Mouse (Mus musculus): ENCODE results near the gene Ndufa9. TPM values are rescaled to one million over a fixed set of nuclear protein-coding genes. Genes with fewer than 3 reads are reported as not detected.

The Ndufa9 gene
- polyA plus RNA-seq, 1 experiment from 2014 or later, result 298 TPM

DNA sequence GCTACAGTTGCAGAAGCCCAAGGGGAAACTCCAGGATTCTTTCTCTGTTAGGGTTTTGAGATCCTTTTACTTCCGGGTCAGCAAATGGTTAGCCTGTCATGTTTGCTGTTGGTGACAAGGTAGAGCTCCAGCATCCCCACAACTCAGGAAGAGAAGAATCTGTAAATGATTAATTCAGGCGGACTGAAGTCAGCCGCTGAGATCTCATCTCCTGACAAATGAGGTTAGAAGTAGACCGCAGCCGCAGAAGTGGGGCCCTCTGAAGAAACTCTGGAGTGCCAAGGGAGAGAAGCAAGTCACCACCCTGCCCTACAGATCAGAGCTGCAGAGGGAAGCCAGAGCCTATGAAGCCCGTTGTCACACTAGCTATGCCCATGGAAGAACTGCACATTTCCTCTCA, 71.0 kb downstream of the Ndufa9 start:
- 64% methylated on average over 6 of the region's 6 CpGs for WGBS
- no peaks in the 10 kb centered on the region for H3K36me3 ChIP-seq (ENCODE audit: insufficient read depth, low read length)
- DNase-seq (ENCODE audit: low spot score) (no peak), ATAC-seq (replicated peaks; ENCODE audit: low FRiP score, low read depth) (no peak)
- H3K9ac ChIP-seq (ENCODE audit: low read depth, low read length), result no peak overlapping the region
- H3K9me3 ChIP-seq (replicated peaks; ENCODE audit: low read length), result no peaks in the 10 kb centered on the region
- H3K27me3 ChIP-seq (ENCODE audit: insufficient read depth, low read length), result no peaks in the 10 kb centered on the region
- no peak overlapping the region for H3K4me2 ChIP-seq (ENCODE audit: low read length)
- no peak overlapping the region for H3K27ac ChIP-seq
- H3K4me1 ChIP-seq (replicated peaks; ENCODE audit: insufficient read depth, low read length), result no peaks in the 10 kb centered on the region
- no peak overlapping the region for H3K4me3 ChIP-seq (replicated peaks; ENCODE audit: low read depth, low read length)
- no peak for TF ChIP-seq CTCF (IDR thresholded peaks at IDR 0.05; ENCODE audit: low read depth)

DNA sequence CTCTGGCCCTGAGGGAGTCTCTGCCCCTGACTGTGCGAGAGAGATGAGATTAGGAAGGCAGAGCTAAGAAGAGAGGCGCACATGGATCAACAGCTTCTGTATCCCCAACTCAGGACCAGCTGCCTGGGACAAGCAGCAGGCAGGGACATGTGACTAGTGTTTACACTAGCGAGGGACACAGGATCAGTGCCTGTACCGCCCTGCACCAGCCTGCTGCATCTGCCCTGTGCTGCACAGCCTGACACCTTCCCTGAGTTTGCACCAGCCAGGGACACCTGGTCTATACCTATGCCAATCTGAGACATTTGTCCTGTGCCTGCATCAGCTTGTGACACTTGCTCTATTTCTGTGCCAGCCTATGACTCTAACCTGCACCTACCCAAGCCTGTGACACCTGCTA, 75.1 kb downstream of the Ndufa9 start:
- no peak for ATAC-seq (replicated peaks; ENCODE audit: low FRiP score, low read depth)
- H3K4me3 ChIP-seq (replicated peaks; ENCODE audit: low read depth, low read length), result no peak overlapping the region
- H3K36me3 ChIP-seq (ENCODE audit: insufficient read depth, low read length), result no peaks in the 10 kb centered on the region
- H3K9me3 ChIP-seq (replicated peaks; ENCODE audit: low read length), result no peaks in the 10 kb centered on the region
- DNase-seq (ENCODE audit: low spot score), result no peak
- no peak for TF ChIP-seq CTCF (IDR thresholded peaks at IDR 0.05; ENCODE audit: low read depth)
- H3K27ac ChIP-seq, result no peak overlapping the region
- H3K27me3 ChIP-seq (ENCODE audit: insufficient read depth, low read length), result no peaks in the 10 kb centered on the region
- no peaks in the 10 kb centered on the region for H3K4me1 ChIP-seq (replicated peaks; ENCODE audit: insufficient read depth, low read length)
- H3K9ac ChIP-seq (ENCODE audit: low read depth, low read length), result no peak overlapping the region
- no peak overlapping the region for H3K4me2 ChIP-seq (ENCODE audit: low read length)
- WGBS, result 63% methylated on average over 4 of the region's 4 CpGs

DNA sequence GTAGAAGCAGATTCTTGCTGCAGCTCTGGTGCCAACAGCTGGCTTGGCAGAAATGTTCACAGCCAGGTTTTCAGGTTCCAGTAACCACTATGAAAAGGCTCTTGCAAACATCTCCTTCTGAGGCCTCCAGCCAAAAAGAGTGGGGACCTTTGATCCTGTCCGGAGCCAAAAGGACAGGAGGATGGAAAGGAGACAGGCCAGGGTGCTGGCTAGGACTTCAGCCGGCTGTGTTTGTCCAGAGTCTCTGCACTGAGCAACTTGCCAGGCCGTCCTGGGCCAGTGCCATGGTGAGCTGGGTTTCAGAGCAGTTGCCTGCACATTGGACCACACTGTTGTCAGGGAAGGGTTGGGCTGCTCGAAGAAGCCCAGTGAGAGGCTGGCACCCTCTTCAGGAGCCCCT, 76.6 kb downstream of the Ndufa9 start:
- DNase-seq (ENCODE audit: low spot score) (no peak), ATAC-seq (replicated peaks; ENCODE audit: low FRiP score, low read depth) (no peak)
- H3K9me3 ChIP-seq (replicated peaks; ENCODE audit: low read length), result no peaks in the 10 kb centered on the region
- H3K36me3 ChIP-seq (ENCODE audit: insufficient read depth, low read length), result no peaks in the 10 kb centered on the region
- H3K4me3 ChIP-seq (replicated peaks; ENCODE audit: low read depth, low read length), result no peak overlapping the region
- WGBS, result 62% methylated on average over 4 of the region's 4 CpGs
- no peak overlapping the region for H3K27ac ChIP-seq
- H3K27me3 ChIP-seq (ENCODE audit: insufficient read depth, low read length), result no peaks in the 10 kb centered on the region
- H3K9ac ChIP-seq (ENCODE audit: low read depth, low read length), result no peak overlapping the region
- no peak for TF ChIP-seq CTCF (IDR thresholded peaks at IDR 0.05; ENCODE audit: low read depth)
- no peak overlapping the region for H3K4me2 ChIP-seq (ENCODE audit: low read length)
- no peaks in the 10 kb centered on the region for H3K4me1 ChIP-seq (replicated peaks; ENCODE audit: insufficient read depth, low read length)

Other genes with a start within 250 kb of the Ndufa9 start
- 0.24 and 0.29 TPM in 2 replicates for gene Kcna1, start 202.8 kb downstream of the Ndufa9 start, polyA plus RNA-seq (2015; fragmentation: Nextera tagmentation; extraction: Ambion mirVana)
- gene Kcna6, start 108.5 kb downstream of the Ndufa9 start, polyA plus RNA-seq (2015; fragmentation: Nextera tagmentation; extraction: Ambion mirVana), result 1.4 and 2.1 TPM in 2 replicates
- not detected in 2 replicates for gene Akap3, start 4.0 kb upstream of the Ndufa9 start, polyA plus RNA-seq (2015; fragmentation: Nextera tagmentation; extraction: Ambion mirVana)
- gene Dyrk4, start 72.7 kb upstream of the Ndufa9 start, polyA plus RNA-seq (2015; fragmentation: Nextera tagmentation; extraction: Ambion mirVana), result not detected in 2 replicates
- gene Rad51ap1, start 90.5 kb upstream of the Ndufa9 start, polyA plus RNA-seq (2015; fragmentation: Nextera tagmentation; extraction: Ambion mirVana), result 26.4 and 34.9 TPM in 2 replicates
- 17.8 and 18.7 TPM in 2 replicates for gene D6Wsu163e, start 90.8 kb upstream of the Ndufa9 start, polyA plus RNA-seq (2015; fragmentation: Nextera tagmentation; extraction: Ambion mirVana)
- not detected in 2 replicates for gene Fgf6, start 166.4 kb upstream of the Ndufa9 start, polyA plus RNA-seq (2015; fragmentation: Nextera tagmentation; extraction: Ambion mirVana)
- not detected in 2 replicates for gene Fgf23, start 223.8 kb upstream of the Ndufa9 start, polyA plus RNA-seq (2015; fragmentation: Nextera tagmentation; extraction: Ambion mirVana)

Measured in kidney, postnatal 0 days (tissue).